9 mouse cellular contexts compared by ENCODE assay signal in genomic region chr6:71423116-71423515, GRCm38 (mm10). TPM values are rescaled to one million over a fixed set of nuclear protein-coding genes. Genes with fewer than 3 reads are reported as not detected.
DNase-seq lines count a peak whose midpoint lies in the region.
"Had no signal": no experiment of that assay in that cellular context is flagged by ENCODE, and none has a peak within 500 bp of the region (broad histone marks: within the 10 kb centered on the region; RNA-seq: fewer than 3 reads in every experiment).

No protein-coding gene starts in this region.

- intact Hi-C loops in heart, postnatal 25 days (cut with DNase I), result loop anchor here (2.0 kb wide), 1 partner anchor 256 kb away; no protein-coding TSS in a partner anchor

- DNase-seq in heart, postnatal 4 days, result peak; percentile 37
- no peak for DNase-seq in heart, postnatal 25 days (ENCODE audit: low spot score)
- peak; percentile 24 for DNase-seq in retina, embryonic 14.5 days (ENCODE audit: low spot score)
- no peak for DNase-seq in retina, postnatal 1 day
- peak; percentile 52 for DNase-seq in brain, adult 2 months (ENCODE audit: low read depth, low spot score)
- peak; percentile 61 for DNase-seq in thymus, postnatal 14 days
- no peak for DNase-seq in ovary, postnatal 14 days (ENCODE audit: low spot score)
- DNase-seq: gastrocnemius, postnatal 36 days had no signal

RNA-seq across cellular contexts. Expression of gene Rmnd5a, which starts 17.3 kb away (rescaled TPM):
- 10 to 100 TPM; 42.1 to 43.9 TPM for total RNA-seq in heart, postnatal 4 days (2021)
- total RNA-seq in heart, postnatal 25 days (2021), result 10 to 100 TPM; 65.8 to 72.8 TPM

RNA-seq across cellular contexts. Expression of gene Cd8a, which starts 49.9 kb away (rescaled TPM):
- total RNA-seq in heart, postnatal 4 days (2021), result under 1 TPM; 0.14 to 0.36 TPM
- total RNA-seq in heart, postnatal 25 days (2021), result under 1 TPM in 1 of 2 experiments, not detected in 1; 0.13 TPM
- total RNA-seq: layer of hippocampus, adult 8-10 months had no signal

Comparison
In these comparisons a context has a peak if more than half of its experiments do, and no peak if none do; other contexts are left out.
1. DNase-seq: peak in heart, postnatal 4 days (single experiment), retina, embryonic 14.5 days (single experiment), brain, adult 2 months (single experiment) and thymus, postnatal 14 days (single experiment); none in heart, postnatal 25 days (single experiment), retina, postnatal 1 day (single experiment) and ovary, postnatal 14 days (single experiment).